Mouse (Mus musculus) left cerebral cortex, adult 18-20 months (tissue): ENCODE results near the gene Ear6. TPM values are rescaled to one million over a fixed set of nuclear protein-coding genes. Genes with fewer than 3 reads are reported as not detected.
A peak's percentile ranks its signal among the peaks of the same experiment; 100 is the strongest.

Experiments
- DNase-seq, 2 experiments: peaks; one replicate each; pipeline ENCODE4 v3.0.0; 2021 to 2022; ENCODE audit warnings: low spot score in 2 of 2, mixed read lengths in 1 of 2
- microRNA-seq, 2 experiments: library from miRNA; unstranded; fragments of <30 nt; microRNA quantifications; one replicate each; pipeline ENCODE4 v1.2.0; 2021
- total RNA-seq, 2 experiments: library from RNA; stranded (reverse); gene quantifications; 2 replicates each; pipeline ENCODE4 v1.2.3; 2021

Gene Ear6
- total RNA-seq, 2 experiments from 2014 or later, result not detected

- DNase-seq, result no peak
Observed at GRCm38 (mm10) chr14:51893094-51893794, 39.7 kb downstream of the Ear6 start.

DNA sequence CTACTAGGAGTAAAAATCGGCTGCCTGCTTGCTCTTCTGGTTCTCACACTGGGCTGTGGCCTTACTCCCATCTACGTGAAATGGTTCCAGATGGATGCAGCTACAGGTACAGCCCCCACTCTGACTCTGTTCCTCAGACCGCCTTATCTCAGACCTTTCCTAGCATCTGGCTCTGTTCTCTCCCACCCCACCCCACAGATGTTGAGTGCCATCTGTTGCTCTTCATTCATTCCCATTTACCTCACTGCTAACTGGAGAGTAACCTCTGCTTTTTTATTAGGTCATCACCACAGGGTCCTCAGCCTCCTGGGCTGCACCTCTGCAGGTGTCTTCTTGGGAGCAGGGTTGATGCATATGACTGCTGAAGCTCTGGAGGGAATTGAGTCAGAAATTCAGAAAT lies 40.3 kb downstream of the Ear6 start:
- DNase-seq, result no peak

DNA sequence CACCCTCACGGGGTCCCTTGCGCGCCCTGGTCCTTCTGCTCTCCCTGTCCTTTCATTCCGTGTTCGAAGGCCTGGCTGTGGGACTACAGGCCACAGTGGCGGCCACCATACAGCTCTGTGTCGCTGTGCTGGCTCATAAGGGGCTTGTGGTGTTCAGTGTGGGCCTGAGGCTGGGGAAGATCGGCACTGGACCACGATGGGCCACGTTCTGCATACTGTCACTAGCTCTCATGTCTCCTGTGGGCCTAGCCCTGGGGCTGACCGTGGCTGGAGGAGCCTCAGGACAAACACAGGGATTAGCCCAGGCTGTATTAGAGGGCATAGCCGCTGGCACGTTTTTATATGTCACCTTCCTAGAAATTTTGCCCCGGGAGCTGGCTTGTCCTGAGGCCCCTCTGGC lies 41.6 kb downstream of the Ear6 start:
- no peak for DNase-seq

DNA sequence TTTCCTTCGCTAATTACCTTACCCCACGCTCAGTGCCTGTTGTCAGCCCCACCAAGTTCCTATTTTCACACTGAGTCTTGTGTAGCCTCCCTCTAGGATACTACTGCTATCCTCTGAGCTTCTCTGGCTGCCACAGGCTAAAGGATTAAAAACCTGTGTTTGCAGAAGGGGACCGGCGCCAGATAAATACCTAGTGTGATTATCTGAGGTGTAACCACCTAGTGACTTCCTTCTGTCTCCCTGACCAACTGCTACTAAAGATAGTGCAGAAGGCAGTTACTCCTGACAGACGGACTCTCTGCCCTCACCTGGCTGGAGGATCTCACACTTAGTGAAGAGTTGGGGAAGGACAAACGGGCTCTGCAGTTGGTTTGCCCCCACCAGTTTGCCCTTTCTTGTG lies 42.5 kb downstream of the Ear6 start:
- no peak for DNase-seq

- DNase-seq, result no peak
Observed at GRCm38 (mm10) chr14:51896539-51897170, 43.2 kb downstream of the Ear6 start.

DNA sequence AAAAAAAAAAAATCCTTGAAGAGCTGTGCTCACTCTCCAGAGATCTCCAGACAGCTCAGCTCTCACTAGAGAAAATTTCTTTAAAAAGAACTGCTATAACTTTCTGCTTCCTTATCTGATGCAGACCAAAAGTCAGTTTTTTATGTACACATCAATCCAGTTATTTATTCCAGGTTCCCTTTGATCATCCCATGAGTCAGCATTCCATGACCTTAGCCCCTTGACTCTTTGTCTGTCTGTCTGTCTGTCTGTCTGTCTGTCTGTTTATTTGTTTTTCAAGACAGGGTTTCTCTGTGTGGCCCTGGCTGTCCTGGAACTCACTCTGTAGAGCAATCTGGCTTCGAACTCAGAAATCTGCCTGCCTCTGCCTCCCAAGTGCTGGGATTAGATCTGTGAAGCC lies 45.9 kb downstream of the Ear6 start:
- no peak for DNase-seq

GRCm38 (mm10) chr14:51902806-51903710 lies 49.6 kb downstream of the Ear6 start:
- DNase-seq, result peak; percentile 76 to 82

- DNase-seq, result no peak
Observed at GRCm38 (mm10) chr14:51903782-51904181, 50.3 kb downstream of the Ear6 start.

Small RNA genes within 50 kb of the gene (microRNA-seq; reads per million reads assigned to microRNA genes)
- 0 reads per million in 2 experiments for gene Gm27375

Other genes with a start within 250 kb of the Ear6 start
- gene Gm17078, start 242.4 kb upstream of the Ear6 start, total RNA-seq, result not detected
- not detected for gene Gm4181, start 218.0 kb upstream of the Ear6 start, total RNA-seq
- not detected for gene Gm17079, start 158.2 kb upstream of the Ear6 start, total RNA-seq
- not detected for gene Gm5800, start 136.5 kb upstream of the Ear6 start, total RNA-seq
- not detected for gene Ang4, start 80.1 kb upstream of the Ear6 start, total RNA-seq
- not detected for gene AY358078, start 53.7 kb upstream of the Ear6 start, total RNA-seq
- 10 to 100 TPM; 27.3 to 31.7 TPM for gene Mettl17, start 31.1 kb downstream of the Ear6 start, total RNA-seq
- gene Slc39a2, start 39.2 kb downstream of the Ear6 start, total RNA-seq, result 1 to 10 TPM; 6.8 to 7.0 TPM
- gene Ndrg2, start 60.5 kb downstream of the Ear6 start, total RNA-seq, result 100 to 1,000 TPM; 745 to 825 TPM
- not detected for gene Tppp2, start 64.7 kb downstream of the Ear6 start, total RNA-seq
- not detected for gene Rnase13, start 69.1 kb downstream of the Ear6 start, total RNA-seq
- 10 to 100 TPM; 23.4 to 28.6 TPM for gene Arhgef40, start 131.0 kb downstream of the Ear6 start, total RNA-seq
- under 1 TPM; 0.28 to 0.56 TPM for gene Tmem253, start 162.0 kb downstream of the Ear6 start, total RNA-seq
- gene Zfp219, start 167.0 kb downstream of the Ear6 start, total RNA-seq, result 10 to 100 TPM; 40.6 to 41.3 TPM
- gene Olfr221, start 188.8 kb downstream of the Ear6 start, total RNA-seq, result not detected